Mouse (Mus musculus) gastrocnemius, postnatal 14 days (tissue): ENCODE measurements at regions not wholly inside any gene's neighbourhood (a gene's known extent, or its start where the extent isn't known, plus 50 kb on each side); places are given as distances from the start of the nearest gene placed in this dataset.

Experiments used
- DNase-seq: peaks from one replicate; pipeline ENCODE4 v3.0.0; 2021; ENCODE audit warnings: mixed read lengths
- intact Hi-C: fragments of 180-260 bp; cut with DNase I; formaldehyde crosslinking; loops from one replicate; pipeline ENCODE4 v1.15.1; 2025; ENCODE audit warnings: low total_unique reads

- DNase-seq, result no peak
- intact Hi-C loops, result no loop called here
Observed at GRCm38 (mm10) chrX:19202542-19202941, 278.6 kb downstream of the Tex13c3 start.

DNA sequence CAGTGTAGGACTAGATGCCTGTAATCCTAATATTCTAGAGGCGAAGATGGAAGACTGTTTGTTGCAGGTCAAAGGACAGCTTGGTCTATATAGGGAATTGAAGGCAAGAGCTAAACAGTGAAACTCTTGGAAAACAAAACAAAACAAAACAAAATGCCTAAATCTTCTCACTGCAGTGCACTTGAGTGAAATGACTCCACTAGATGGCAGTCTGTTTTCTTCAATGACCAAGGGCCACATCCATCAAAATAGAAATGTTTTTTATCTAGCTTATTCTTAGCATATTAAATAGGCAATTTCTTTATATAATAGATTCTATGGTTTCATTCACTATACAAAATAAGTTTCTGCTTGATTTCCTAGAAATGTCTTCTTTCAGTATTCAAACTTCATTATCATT lies 279.7 kb downstream of the Tex13c3 start:
- intact Hi-C loops, result no loop called here
- DNase-seq, result no peak

GRCm38 (mm10) chrX:19199531-19199930 lies 281.6 kb downstream of the Tex13c3 start:
- intact Hi-C loops, result no loop called here
- DNase-seq, result no peak

DNA sequence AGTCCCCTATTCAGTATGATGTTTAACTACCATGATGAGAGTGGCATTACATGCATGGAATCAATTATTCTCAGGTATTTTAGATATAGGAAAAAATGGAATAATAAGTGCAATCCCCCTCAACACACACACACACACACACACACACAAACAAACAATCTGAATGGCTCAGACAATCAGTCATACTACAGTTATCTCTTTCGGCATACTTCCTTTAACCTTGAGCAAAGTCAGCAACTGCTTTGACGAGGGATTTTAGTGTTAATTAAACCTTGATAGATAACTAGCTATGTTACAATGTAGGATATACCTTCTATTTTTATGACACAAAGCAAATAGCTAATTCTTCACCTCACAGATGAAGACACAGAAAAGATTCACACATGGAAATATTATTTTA lies 312.1 kb downstream of the Tex13c3 start:
- intact Hi-C loops, result no loop called here
- no peak for DNase-seq

- intact Hi-C loops, result no loop called here
- no peak for DNase-seq
Observed at GRCm38 (mm10) chrX:19168546-19168945, 312.6 kb downstream of the Tex13c3 start.

- no peak for DNase-seq
Observed at GRCm38 (mm10) chrX:19168111-19168510, 313.0 kb downstream of the Tex13c3 start.

GRCm38 (mm10) chrX:19167121-19167853 lies 313.8 kb downstream of the Tex13c3 start:
- DNase-seq, result peak; percentile 12
- intact Hi-C loops, result no loop called here

More at GRCm38 (mm10) chrX:19168111-19168510, 313.0 kb downstream of the Tex13c3 start:
- intact Hi-C loops, result no loop called here

DNA sequence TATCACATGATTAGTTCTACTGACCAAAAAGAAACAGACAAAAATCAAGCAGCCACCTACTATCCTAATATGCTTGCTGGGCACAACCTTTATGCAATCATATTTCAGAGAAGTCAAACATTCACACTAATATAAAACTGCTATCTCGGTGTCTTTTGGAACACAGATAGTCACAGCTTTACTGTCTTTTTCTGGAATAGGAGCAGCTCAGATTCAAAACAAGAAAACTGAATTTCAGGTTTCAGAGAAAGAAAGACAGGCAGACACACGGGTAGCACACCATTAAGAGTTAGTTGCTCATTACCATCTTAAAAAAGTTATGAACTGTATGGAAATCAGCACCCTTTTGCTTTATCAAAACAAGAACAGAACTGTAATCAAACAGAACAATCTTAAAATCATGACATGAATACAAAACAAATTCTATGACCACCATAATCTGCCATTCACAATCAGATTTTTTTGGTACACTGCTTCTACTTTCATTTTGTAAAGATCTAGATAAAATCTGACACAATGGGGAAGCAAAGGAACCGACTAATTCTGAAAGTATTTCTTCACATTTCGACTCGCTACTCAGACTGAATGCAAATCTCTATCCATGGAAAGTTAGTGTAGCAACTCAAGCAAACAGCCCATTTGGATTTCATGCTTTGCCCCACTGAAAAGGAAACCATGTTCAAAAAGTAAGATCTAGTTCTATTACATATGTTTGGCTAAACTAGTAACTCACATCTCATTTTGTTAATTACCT lies 315.1 kb downstream of the Tex13c3 start:
- intact Hi-C loops, result no loop called here
- no peak for DNase-seq

- intact Hi-C loops, result no loop called here
- no peak for DNase-seq
Observed at GRCm38 (mm10) chrX:19164151-19164550, 317.0 kb downstream of the Tex13c3 start.

DNA sequence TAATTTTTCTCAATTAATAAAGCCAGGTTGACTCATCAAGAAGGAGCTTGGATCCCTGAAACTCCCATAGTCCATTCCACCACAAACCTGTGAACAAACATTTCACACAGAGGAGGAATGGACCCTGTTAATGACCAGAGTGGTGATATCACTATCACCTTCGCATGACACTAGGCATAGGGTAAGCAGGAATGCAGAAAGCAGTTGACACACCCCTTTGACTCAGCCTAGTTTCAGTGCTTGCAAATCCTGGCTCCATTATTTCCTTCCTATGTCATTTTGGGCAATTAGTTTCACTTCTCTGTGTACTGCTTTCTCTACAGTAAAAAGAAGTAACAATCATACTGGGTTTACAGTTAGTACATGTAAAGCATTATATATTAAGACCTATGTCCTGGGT lies 318.2 kb downstream of the Tex13c3 start:
- no peak for DNase-seq
- intact Hi-C loops, result no loop called here

- DNase-seq, result no peak
- intact Hi-C loops, result no loop called here
Observed at GRCm38 (mm10) chrX:19162351-19162750, 318.8 kb downstream of the Tex13c3 start.

DNA sequence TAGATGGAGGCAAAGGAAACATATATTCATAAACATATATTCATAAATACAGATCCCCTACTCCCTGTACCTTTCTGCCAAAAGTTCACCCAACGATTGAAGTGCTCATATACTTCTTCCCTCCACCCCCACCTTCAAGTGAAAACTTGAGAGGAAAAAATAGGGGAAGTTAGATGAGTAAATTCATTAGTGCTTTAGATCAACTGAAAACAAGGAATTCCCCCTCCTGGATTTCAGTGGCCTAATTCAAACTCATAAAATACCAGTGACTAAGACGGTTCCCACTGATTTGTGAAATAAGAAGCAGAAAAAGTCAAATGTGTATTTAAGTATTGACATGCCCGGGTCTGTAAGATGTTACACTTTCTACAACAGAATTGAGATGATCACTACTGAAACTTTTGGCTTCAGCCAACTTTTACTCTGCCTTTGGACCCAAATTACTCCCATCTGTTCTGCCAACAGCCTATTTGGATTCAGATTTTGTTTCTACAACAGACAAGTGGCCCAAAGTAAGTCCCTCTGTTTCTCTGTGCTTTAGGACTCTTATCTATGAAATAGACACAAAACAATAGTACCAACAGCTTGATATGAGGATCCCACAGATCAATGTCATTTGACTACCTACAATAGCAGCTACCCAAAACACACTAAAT lies 320.7 kb downstream of the Tex13c3 start:
- no peak for DNase-seq
- intact Hi-C loops, result no loop called here

DNA sequence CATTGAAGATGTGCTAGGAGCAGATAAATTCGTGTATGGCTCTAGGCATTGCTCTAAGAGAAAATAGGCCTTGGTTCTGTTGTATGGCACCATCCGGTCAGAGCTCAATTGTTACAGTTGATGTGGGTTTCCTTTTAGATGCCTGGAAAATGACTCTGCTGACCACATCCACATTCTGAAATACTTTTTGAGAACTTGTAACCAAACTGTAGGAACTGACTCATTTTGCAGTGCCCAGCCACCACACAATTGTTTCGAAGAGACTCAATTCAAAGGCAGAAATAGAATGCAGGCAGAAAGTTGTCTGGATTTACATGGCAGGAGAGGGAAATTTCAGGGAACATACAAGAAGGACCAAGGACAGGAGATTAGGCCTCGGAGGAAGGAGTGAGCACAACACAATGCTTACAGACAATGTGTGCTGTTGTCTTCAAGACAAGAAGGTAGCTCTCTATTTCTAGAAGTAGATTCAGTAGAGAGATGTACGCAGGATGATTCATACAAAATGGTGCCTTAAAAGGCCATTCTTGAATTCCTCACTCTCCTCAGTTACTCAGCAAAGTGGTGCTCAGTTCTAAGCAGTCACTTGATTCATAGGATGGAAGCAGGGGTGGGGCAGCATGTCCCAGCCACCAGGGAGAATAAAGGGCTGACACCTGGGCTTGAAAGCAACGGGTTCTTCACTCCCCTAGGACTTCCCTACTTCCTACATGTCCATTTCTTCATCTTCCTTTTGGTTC lies 323.5 kb downstream of the Tex13c3 start:
- intact Hi-C loops, result no loop called here
- DNase-seq, result no peak

- DNase-seq, result no peak
- intact Hi-C loops, result no loop called here
Observed at GRCm38 (mm10) chrX:19153619-19154018, 327.5 kb downstream of the Tex13c3 start.

DNA sequence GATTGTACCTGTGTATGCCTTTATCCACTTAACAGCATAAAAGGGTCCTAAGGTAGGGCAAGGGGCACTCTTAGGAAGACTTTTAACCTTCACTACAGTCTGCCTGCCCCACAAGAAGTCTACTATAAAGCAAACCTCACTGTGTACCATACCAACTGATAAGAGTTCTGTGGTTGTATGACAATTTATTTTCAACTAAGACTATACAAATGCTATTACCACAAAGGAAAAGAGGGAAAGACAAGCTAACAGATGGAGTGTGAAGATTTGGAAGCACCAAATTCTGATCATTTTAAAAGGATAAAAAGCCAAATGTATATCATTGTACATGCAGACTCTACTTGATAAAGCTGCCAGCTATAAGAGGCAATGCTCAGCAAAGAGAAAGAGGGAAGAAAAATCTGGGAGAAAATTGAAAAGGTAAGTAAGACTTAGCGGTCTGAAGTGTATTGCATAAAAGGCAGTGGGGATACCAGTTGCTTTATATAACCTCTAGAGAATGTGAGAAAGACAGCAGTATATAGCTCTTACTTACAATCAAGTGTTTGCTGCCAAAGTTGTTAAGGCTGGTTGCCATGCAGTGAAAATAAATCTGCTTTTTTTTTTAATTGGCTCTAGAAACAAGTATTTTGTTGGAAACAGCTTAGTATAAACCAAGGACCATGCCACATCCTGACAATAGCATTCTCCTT lies 328.8 kb downstream of the Tex13c3 start:
- intact Hi-C loops, result no loop called here
- no peak for DNase-seq

DNA sequence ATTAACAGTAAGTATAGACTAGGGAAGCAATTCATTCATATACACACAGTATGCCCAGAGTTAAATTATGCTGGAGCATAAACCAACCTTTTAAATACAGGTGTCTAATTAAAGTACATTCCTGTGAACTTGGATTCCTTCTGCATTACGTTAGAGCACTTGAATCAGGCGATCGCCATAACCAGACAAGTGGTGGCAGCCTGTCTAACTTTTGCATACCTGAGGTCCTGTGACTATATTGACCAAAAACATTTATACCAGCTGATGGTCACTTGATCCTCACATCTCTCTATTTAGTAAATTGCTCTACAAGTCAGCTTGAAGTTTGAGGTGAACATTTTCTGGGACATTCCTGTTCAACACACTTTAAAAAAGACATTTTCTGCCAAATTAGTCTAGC lies 330.5 kb downstream of the Tex13c3 start:
- no peak for DNase-seq
- intact Hi-C loops, result no loop called here

- intact Hi-C loops, result no loop called here
- no peak for DNase-seq
Observed at GRCm38 (mm10) chrX:19148672-19149071, 332.4 kb downstream of the Tex13c3 start.

DNA sequence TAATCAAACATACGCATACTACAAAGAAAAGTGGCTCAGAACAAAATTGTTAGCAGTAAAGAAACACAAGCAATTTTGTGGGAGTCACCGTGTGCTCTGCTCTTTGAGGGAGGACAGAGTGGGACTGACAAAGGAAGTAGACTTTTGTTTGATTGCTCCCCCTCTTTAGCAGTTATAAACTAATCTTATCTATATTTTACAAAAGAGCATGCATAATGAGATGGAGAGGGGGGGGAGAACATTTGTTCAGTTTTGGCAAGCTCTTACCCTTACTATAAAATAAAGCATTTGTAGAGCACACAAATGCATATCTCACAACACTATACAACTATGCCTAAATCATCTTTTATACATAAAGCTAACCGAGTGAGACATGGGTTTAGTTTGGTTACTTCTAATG lies 332.9 kb downstream of the Tex13c3 start:
- intact Hi-C loops, result no loop called here
- no peak for DNase-seq

DNA sequence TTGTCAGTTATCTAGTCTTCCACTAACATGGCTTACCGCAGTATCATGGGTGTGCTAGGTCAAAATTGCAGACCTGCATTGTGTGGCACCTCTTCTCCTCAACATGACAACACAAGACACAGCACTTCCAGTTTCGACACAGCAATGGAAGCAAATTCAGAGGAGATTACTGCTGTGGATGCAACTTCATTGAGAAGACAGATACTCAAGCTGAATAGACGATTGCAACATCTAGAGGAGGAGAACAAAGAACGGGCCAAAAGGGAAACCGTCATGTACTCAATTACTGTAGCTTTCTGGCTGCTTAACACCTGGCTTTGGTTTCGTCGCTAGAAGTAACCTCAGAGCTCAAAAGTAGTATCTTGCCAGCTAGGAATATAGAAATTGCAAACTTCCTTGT lies 368.4 kb downstream of the Tex13c3 start:
- intact Hi-C loops, result no loop called here
- DNase-seq, result no peak
